Mouse (Mus musculus) neural tube, embryonic 12.5 days (tissue): Measurements from ENCODE around the gene Lyve1. TPM values are rescaled to one million over a fixed set of nuclear protein-coding genes. Genes with fewer than 3 reads are reported as not detected.

Experiments
- ATAC-seq: fragments of 200-750 bp; cut with Nextera tagmentation; 2 replicates; pipeline ENCODE4 v1.8.0; 2017; ENCODE audit warnings: low read depth, mild to moderate bottlenecking, moderate TSS enrichment, moderate library complexity; ENCODE audit not compliant: low FRiP score
- H3K27ac ChIP-seq: fragments of 300-500 bp; sonication (generic); 2 replicates; pipeline ENCODE4 v1.5.1; 2016
- H3K27me3 ChIP-seq: fragments of 300-500 bp; sonication (generic); replicated peaks from 2 replicates; pipeline ENCODE4 v1.6.1; 2016; ENCODE audit warnings: mild to moderate bottlenecking
- H3K36me3 ChIP-seq: fragments of 300-500 bp; sonication (generic); 2 replicates; pipeline ENCODE4 v1.6.1; 2016; ENCODE audit warnings: mild to moderate bottlenecking
- H3K4me1 ChIP-seq: fragments of 300-500 bp; sonication (generic); 2 replicates; pipeline ENCODE4 v1.6.1; 2016
- H3K4me2 ChIP-seq: fragments of 300-500 bp; sonication (generic); replicated peaks from 2 replicates; pipeline ENCODE4 v1.6.1; 2016; ENCODE audit warnings: mild to moderate bottlenecking
- H3K4me3 ChIP-seq: fragments of 300-500 bp; sonication (generic); 2 replicates; pipeline ENCODE4 v1.5.1; 2016
- H3K9ac ChIP-seq: fragments of 300-500 bp; sonication (generic); 2 replicates; pipeline ENCODE4 v1.6.1; 2016; ENCODE audit warnings: mild to moderate bottlenecking
- H3K9me3 ChIP-seq: fragments of 300-500 bp; sonication (generic); 2 replicates; pipeline ENCODE4 v1.6.1; 2016; ENCODE audit warnings: mild to moderate bottlenecking
- WGBS: fragments of 180-500 bp; shearing (Covaris S2); methylation state at CpG from one replicate; pipeline ENCODE4 v1.1.7; 2016; 5-methylcytosine and 5-hydroxymethylcytosine counted together
- polyA plus RNA-seq: library from polyadenylated mRNA; unstranded; fragments of >200 nt; fragmentation: Nextera tagmentation; extraction: Ambion mirVana; gene quantifications from 2 replicates; pipeline ENCODE4 v1.2.1, GENCODE M21; 2016

The Lyve1 gene
- polyA plus RNA-seq, 1 experiment from 2014 or later: 4.4 TPM

GRCm38 (mm10) chr7:110847321-110847720 lies 15.7 kb downstream of the Lyve1 start:
- H3K9ac ChIP-seq: no peak overlapping the region
- ATAC-seq: no peak
- no peak overlapping the region for H3K4me3 ChIP-seq

GRCm38 (mm10) chr7:110843916-110844874 lies 18.8 kb downstream of the Lyve1 start, which contains the start of gene Rnf141:
Rnf141 (minus strand) TSS chr7:110844457.
- Histone ChIP-seq H3K4me3 (peak within 1 kb of the TSS; percentile 75), H3K9ac (peak within 1 kb of the TSS; percentile 82), H3K9me3 (no peaks in the 10 kb centered on the region), H3K4me1 (peaks cover 4% of the 10 kb centered on the region; the same call in 1 of the 2 replicates), H3K27ac (peak within 1 kb of the TSS; percentile 64), H3K27me3 (no peaks in the 10 kb centered on the region), H3K4me2 (peak within 1 kb of the TSS; percentile 87), H3K36me3 (no peaks in the 10 kb centered on the region)
- ATAC-seq: peak; percentile 97
- under 1% methylated on average over 42 of the region's 42 CpGs for WGBS

More at GRCm38 (mm10) chr7:110847321-110847720, 15.7 kb downstream of the Lyve1 start:
- Histone ChIP-seq H3K36me3 (no peaks in the 10 kb centered on the region), H3K4me1 (peaks cover 4% of the 10 kb centered on the region; the same call in 1 of the 2 replicates), H3K27me3 (no peaks in the 10 kb centered on the region), H3K4me2 (no peak overlapping the region), H3K27ac (no peak overlapping the region), H3K9me3 (no peaks in the 10 kb centered on the region)
- 89% methylated on average over 2 of the region's 2 CpGs for WGBS

GRCm38 (mm10) chr7:110840332-110840731 lies 22.7 kb downstream of the Lyve1 start:
- Histone ChIP-seq H3K4me2 (no peak overlapping the region), H3K27ac (no peak overlapping the region), H3K9ac (no peak overlapping the region), H3K4me3 (no peak overlapping the region), H3K9me3 (no peaks in the 10 kb centered on the region), H3K4me1 (peaks cover 4% of the 10 kb centered on the region; the same call in 1 of the 2 replicates), H3K27me3 (no peaks in the 10 kb centered on the region), H3K36me3 (no peaks in the 10 kb centered on the region)
- no peak for ATAC-seq
- WGBS: 82% methylated on average over 4 of the region's 4 CpGs

DNA sequence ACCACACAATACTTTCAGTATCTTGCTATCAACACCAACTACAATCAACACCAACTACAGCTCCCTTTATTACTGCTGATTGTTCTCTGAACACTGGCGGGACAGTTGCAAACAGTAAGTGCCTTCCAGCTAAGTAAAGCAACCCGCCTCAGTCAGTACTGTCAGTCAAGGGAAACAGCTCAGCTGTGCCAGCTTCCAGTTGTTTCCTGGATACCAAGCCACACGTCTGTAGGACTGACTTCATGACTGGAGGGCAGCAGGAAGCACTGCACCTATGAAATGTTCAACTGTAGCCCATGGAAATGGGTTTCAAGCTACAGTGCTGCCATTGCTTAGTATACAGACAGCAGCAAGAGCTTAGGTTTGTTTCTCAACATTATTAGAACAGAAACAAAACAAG lies 28.5 kb downstream of the Lyve1 start:
- no peaks in the 10 kb centered on the region for H3K27me3 ChIP-seq
- no peak for ATAC-seq
- no peaks in the 10 kb centered on the region for H3K4me1 ChIP-seq
- no peak overlapping the region for H3K4me3 ChIP-seq
- peaks cover 8% of the 10 kb centered on the region; the same call in 1 of the 2 replicates for H3K36me3 ChIP-seq
- H3K9ac ChIP-seq: no peak overlapping the region
- H3K27ac ChIP-seq: no peak overlapping the region
- no peaks in the 10 kb centered on the region for H3K9me3 ChIP-seq
- no peak overlapping the region for H3K4me2 ChIP-seq
- 56% methylated on average over 3 of the region's 3 CpGs for WGBS

DNA sequence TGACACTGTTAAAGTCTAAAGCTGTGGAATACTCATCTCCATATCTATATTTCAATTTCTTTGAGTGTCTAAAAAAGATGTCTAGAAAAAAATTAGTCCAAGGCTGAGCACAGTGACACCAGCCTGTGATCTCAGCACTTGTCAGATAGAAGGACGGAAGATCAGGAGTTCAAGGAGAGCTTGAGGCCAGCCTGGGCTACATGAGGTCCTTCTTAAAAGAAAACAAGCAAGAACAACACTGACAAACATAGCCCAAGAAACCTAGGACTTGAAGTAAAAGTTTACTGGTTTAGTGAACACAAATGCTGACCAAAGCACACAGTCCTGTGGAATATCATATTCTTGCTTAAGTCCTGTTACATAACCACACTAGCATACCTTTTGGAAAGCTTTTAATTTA lies 29.0 kb downstream of the Lyve1 start:
- no peaks in the 10 kb centered on the region for H3K9me3 ChIP-seq
- H3K4me3 ChIP-seq: no peak overlapping the region
- H3K4me1 ChIP-seq: no peaks in the 10 kb centered on the region
- H3K36me3 ChIP-seq: peaks cover 10% of the 10 kb centered on the region; the same call in 1 of the 2 replicates
- WGBS: 91% methylated on average over 1 of the region's 1 CpGs
- ATAC-seq: no peak
- H3K27me3 ChIP-seq: no peaks in the 10 kb centered on the region
- H3K27ac ChIP-seq: no peak overlapping the region
- H3K4me2 ChIP-seq: no peak overlapping the region
- no peak overlapping the region for H3K9ac ChIP-seq

DNA sequence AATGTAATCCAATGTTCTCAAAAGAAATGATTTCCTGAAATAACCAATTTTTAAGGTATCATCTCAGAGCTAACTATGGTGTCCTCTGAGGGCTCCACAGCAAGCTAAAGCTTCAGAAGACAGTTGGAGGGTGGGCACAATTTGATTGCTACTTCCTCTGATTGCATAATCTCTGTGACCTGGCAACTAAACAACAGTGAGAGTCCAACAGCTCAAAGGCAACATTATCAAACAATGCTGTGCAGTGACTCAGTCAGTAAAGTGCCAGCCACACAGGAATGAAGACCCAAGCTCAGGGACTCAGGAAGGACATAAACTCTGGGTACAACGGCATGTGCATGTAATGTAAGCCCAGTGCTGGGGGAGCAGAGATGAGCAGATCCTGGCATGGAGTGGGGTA lies 30.0 kb downstream of the Lyve1 start:
- no peaks in the 10 kb centered on the region for H3K27me3 ChIP-seq
- no peak overlapping the region for H3K27ac ChIP-seq
- WGBS: 97% methylated on average over 1 of the region's 1 CpGs

GRCm38 (mm10) chr7:110823995-110824953 lies 38.8 kb downstream of the Lyve1 start:
- no peaks in the 10 kb centered on the region for H3K27me3 ChIP-seq
- H3K9me3 ChIP-seq: no peaks in the 10 kb centered on the region
- no peak overlapping the region for H3K9ac ChIP-seq
- no peak for ATAC-seq
- H3K27ac ChIP-seq: no peak overlapping the region
- H3K4me2 ChIP-seq: no peak overlapping the region
- WGBS: 87% methylated on average over 8 of the region's 8 CpGs
- H3K4me1 ChIP-seq: peaks cover 5% of the 10 kb centered on the region; the same call in 1 of the 2 replicates
- H3K36me3 ChIP-seq: peaks cover 23% of the 10 kb centered on the region
- H3K4me3 ChIP-seq: no peak overlapping the region

More for the DNA sequence above, 30.0 kb downstream of the Lyve1 start:
- peaks cover 13% of the 10 kb centered on the region; the same call in 1 of the 2 replicates for H3K36me3 ChIP-seq
- H3K4me2 ChIP-seq: no peak overlapping the region
- H3K9me3 ChIP-seq: no peaks in the 10 kb centered on the region
- ATAC-seq: no peak
- H3K9ac ChIP-seq: no peak overlapping the region
- no peaks in the 10 kb centered on the region for H3K4me1 ChIP-seq
- H3K4me3 ChIP-seq: no peak overlapping the region

DNA sequence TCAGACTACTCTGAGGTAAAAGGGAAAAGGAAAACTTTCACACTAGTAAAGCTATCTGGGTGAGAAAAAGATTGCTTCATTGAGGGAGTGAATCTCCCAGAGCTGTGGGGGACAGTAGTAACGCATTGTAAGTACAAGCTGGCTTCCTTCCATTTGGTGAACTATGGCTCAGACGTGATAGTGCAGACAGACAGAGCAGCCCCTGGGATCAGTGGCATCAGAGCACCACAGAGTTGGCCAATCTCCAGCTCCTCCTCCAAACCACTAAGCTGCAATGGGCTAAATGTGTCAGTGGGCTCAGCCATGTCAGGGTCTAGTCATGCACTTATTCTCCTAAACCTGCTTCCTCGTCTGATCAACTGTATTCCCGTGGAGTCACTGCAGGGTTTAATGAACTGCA lies 39.4 kb downstream of the Lyve1 start:
- WGBS: 84% methylated on average over 4 of the region's 4 CpGs
- Histone ChIP-seq H3K4me2 (no peak overlapping the region), H3K4me3 (no peak overlapping the region), H3K27me3 (no peaks in the 10 kb centered on the region), H3K27ac (no peak overlapping the region), H3K36me3 (peaks cover 17% of the 10 kb centered on the region), H3K9me3 (no peaks in the 10 kb centered on the region), H3K9ac (no peak overlapping the region), H3K4me1 (peaks cover 5% of the 10 kb centered on the region; the same call in 1 of the 2 replicates)
- ATAC-seq: no peak

DNA sequence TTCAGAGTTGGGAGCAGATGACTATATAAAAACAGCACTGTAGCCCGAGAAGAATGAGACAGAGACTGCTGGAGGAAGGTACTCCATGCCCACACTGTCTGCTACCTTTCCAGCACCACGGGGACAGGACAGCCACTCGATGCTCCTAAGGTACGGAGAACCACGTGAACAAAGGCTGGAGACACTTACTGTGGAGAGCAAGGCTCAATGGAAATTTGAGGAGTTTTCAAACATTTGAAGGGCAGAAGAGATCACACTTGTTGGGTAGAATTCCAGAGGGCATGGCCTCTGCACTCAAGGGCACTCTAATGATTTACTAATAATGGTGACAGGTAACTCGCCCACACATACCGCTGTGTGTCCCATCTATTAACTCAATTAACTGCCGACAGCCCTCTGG lies 40.0 kb downstream of the Lyve1 start:
- H3K4me3 ChIP-seq: no peak overlapping the region
- no peak overlapping the region for H3K9ac ChIP-seq
- H3K4me1 ChIP-seq: peaks cover 5% of the 10 kb centered on the region; the same call in 1 of the 2 replicates
- peaks cover 17% of the 10 kb centered on the region for H3K36me3 ChIP-seq
- no peak overlapping the region for H3K27ac ChIP-seq
- no peaks in the 10 kb centered on the region for H3K27me3 ChIP-seq
- no peaks in the 10 kb centered on the region for H3K9me3 ChIP-seq
- ATAC-seq: no peak
- 84% methylated on average over 8 of the region's 8 CpGs for WGBS
- H3K4me2 ChIP-seq: no peak overlapping the region

- Histone ChIP-seq H3K9me3 (no peaks in the 10 kb centered on the region), H3K4me3 (no peak overlapping the region)
Measured at GRCm38 (mm10) chr7:110822055-110822454, 41.0 kb downstream of the Lyve1 start.

GRCm38 (mm10) chr7:110821653-110822052 lies 41.4 kb downstream of the Lyve1 start:
- Histone ChIP-seq H3K4me3 (no peak overlapping the region), H3K27me3 (no peaks in the 10 kb centered on the region), H3K4me1 (peaks cover 5% of the 10 kb centered on the region; the same call in 1 of the 2 replicates), H3K9me3 (no peaks in the 10 kb centered on the region), H3K4me2 (no peak overlapping the region), H3K9ac (no peak overlapping the region), H3K36me3 (peaks cover 17% of the 10 kb centered on the region), H3K27ac (no peak overlapping the region)
- 47% methylated on average over 3 of the region's 3 CpGs for WGBS
- no peak for ATAC-seq

More at GRCm38 (mm10) chr7:110822055-110822454, 41.0 kb downstream of the Lyve1 start:
- Histone ChIP-seq H3K27ac (no peak overlapping the region), H3K4me1 (peaks cover 5% of the 10 kb centered on the region; the same call in 1 of the 2 replicates), H3K27me3 (no peaks in the 10 kb centered on the region), H3K36me3 (peaks cover 17% of the 10 kb centered on the region), H3K9ac (no peak overlapping the region), H3K4me2 (no peak overlapping the region)
- no peak for ATAC-seq
- WGBS: 68% methylated on average over 4 of the region's 4 CpGs
